ENCODE assay signal across 9 mouse cellular contexts in genomic region chr17:36314511-36314910, GRCm38 (mm10). TPM values are rescaled to one million over a fixed set of nuclear protein-coding genes. Genes with fewer than 3 reads are reported as not detected.
DNase-seq lines count a peak whose midpoint lies in the region; ATAC-seq and TF ChIP-seq lines count a peak whose summit lies in the region.
"Had no signal": no experiment of that assay in that cellular context is flagged by ENCODE, and none has a peak within 500 bp of the region (broad histone marks: within the 10 kb centered on the region; RNA-seq: fewer than 3 reads in every experiment).

No protein-coding gene starts in this region.

- H3K4me1 ChIP-seq in heart, embryonic 10.5 days: no peaks in the 10 kb centered on the region
- H3K4me1 ChIP-seq in cerebellum, adult 2 months (ENCODE audit: control insufficient read depth, insufficient read depth, low read length): no peaks in the 10 kb centered on the region
- H3K4me1 ChIP-seq in limb, embryonic 12.5 days (replicated peaks): peaks cover 3% of the 10 kb centered on the region; the same call in 1 of the 2 replicates
- H3K4me1 ChIP-seq in neural tube, embryonic 14.5 days (ENCODE audit: control insufficient read depth, insufficient read depth, low read length): no peaks in the 10 kb centered on the region

- H3K4me3 ChIP-seq in heart, embryonic 10.5 days: peak overlapping the region; percentile 72
- H3K4me3 ChIP-seq in cerebellum, adult 2 months (replicated peaks; ENCODE audit: insufficient read depth, low read depth, low read length): peak overlapping the region; percentile 85
- H3K4me3 ChIP-seq in limb, embryonic 12.5 days (replicated peaks): peak overlapping the region; percentile 48
- H3K4me3 ChIP-seq in neural tube, embryonic 14.5 days (ENCODE audit: low read depth, low read length): peak overlapping the region; percentile 40

- peak overlapping the region; percentile 45; the same call in 1 of the 2 replicates for H3K9ac ChIP-seq in limb, embryonic 12.5 days (replicated peaks)
- peak overlapping the region; percentile 60; the same call in 1 of the 2 replicates for H3K9ac ChIP-seq in neural tube, embryonic 14.5 days (replicated peaks; ENCODE audit: low read depth, low read length)

- no peak for TF ChIP-seq CTCF in cerebellum, adult 2 months (IDR thresholded peaks at IDR 0.05; ENCODE audit: borderline replicate concordance, insufficient read depth, low read depth, low read length)

- no peaks in the 10 kb centered on the region for H3K27me3 ChIP-seq in heart, embryonic 10.5 days (ENCODE audit: insufficient read depth, poor library complexity, severe bottlenecking)
- no peaks in the 10 kb centered on the region for H3K27me3 ChIP-seq in cerebellum, adult 2 months (ENCODE audit: control insufficient read depth, insufficient read depth, low read length)
- peaks cover 8% of the 10 kb centered on the region; the same call in 1 of the 2 replicates for H3K27me3 ChIP-seq in limb, embryonic 12.5 days
- no peaks in the 10 kb centered on the region for H3K27me3 ChIP-seq in neural tube, embryonic 14.5 days (ENCODE audit: control insufficient read depth, insufficient read depth, low read length)

- H3K4me2 ChIP-seq in limb, embryonic 12.5 days: peak overlapping the region; percentile 66
- peak overlapping the region; percentile 79 for H3K4me2 ChIP-seq in neural tube, embryonic 14.5 days (ENCODE audit: low read depth, low read length)

- no peaks in the 10 kb centered on the region for H3K36me3 ChIP-seq in heart, embryonic 10.5 days
- no peaks in the 10 kb centered on the region for H3K36me3 ChIP-seq in limb, embryonic 12.5 days
- H3K36me3 ChIP-seq in neural tube, embryonic 14.5 days (ENCODE audit: control insufficient read depth, insufficient read depth, low read length): no peaks in the 10 kb centered on the region

- no peak; the same call in 1 of the 2 replicates for ATAC-seq in limb, embryonic 12.5 days (ENCODE audit: insufficient number of reproducible peaks, insufficient read depth, low FRiP score, low TSS enrichment, low read depth)
- peak; percentile 59 for ATAC-seq in neural tube, embryonic 14.5 days (ENCODE audit: low read depth)

- 3% methylated on average over 9 of the region's 9 CpGs for WGBS in heart, embryonic 10.5 days
- WGBS in cerebellum, adult 2 months: 2% methylated on average over 9 of the region's 9 CpGs
- WGBS in limb, embryonic 12.5 days: 5% methylated on average over 9 of the region's 9 CpGs
- WGBS in neural tube, embryonic 14.5 days: 3% methylated on average over 9 of the region's 9 CpGs

- H3K9me3 ChIP-seq in heart, embryonic 10.5 days: no peaks in the 10 kb centered on the region
- H3K9me3 ChIP-seq in limb, embryonic 12.5 days: no peaks in the 10 kb centered on the region
- H3K9me3 ChIP-seq in neural tube, embryonic 14.5 days (ENCODE audit: control insufficient read depth, low read length): no peaks in the 10 kb centered on the region

- H3K27ac ChIP-seq in heart, embryonic 10.5 days: no peak overlapping the region
- no peak overlapping the region for H3K27ac ChIP-seq in cerebellum, adult 2 months (ENCODE audit: insufficient read depth, low read length)
- H3K27ac ChIP-seq in limb, embryonic 12.5 days: no peak overlapping the region
- H3K27ac ChIP-seq in neural tube, embryonic 14.5 days (ENCODE audit: low read depth, low read length): peak overlapping the region; percentile 94

- TF ChIP-seq POLR2A in cerebellum, adult 2 months (IDR thresholded peaks at IDR 0.05; ENCODE audit: borderline replicate concordance, insufficient read depth, low read length): no peak

- no peak for DNase-seq in heart, embryonic 10.5 days (ENCODE audit: low spot score)
- DNase-seq in heart, postnatal 4 days: no peak
- peak; percentile 21 to 28 for DNase-seq in B cell, adult 2 months
- DNase-seq in cerebellum, adult 2 months: peak; percentile 44 to 55
- DNase-seq in forelimb bud, embryonic 11.5 days (ENCODE audit: low read depth, low spot score): peak; percentile 45
- DNase-seq in gastrocnemius, adult 8-10 months (ENCODE audit: low spot score in 2 of 2): no peak

RNA-seq across cellular contexts. Expression of gene H2-M10.1, which starts 11.4 kb away (rescaled TPM):
- polyA plus RNA-seq in heart, embryonic 10.5 days (2016; fragmentation: Nextera tagmentation; extraction: Ambion mirVana): not detected in 2 replicates
- not detected for total RNA-seq in heart, postnatal 4 days (2021)
- not detected in 2 replicates for polyA plus RNA-seq in cerebellum, adult 2 months (2012; rRNA removed)
- polyA plus RNA-seq in limb, embryonic 12.5 days (2016; fragmentation: Nextera tagmentation; extraction: Ambion mirVana): not detected in 2 replicates
- not detected in 2 replicates for polyA plus RNA-seq in neural tube, embryonic 14.5 days (2014; fragmentation: Nextera tagmentation; extraction: Ambion mirVana)
- not detected for total RNA-seq in gastrocnemius, adult 8-10 months (2022)
- total RNA-seq: neutrophil, adult 5-6 weeks had no signal

RNA-seq across cellular contexts. Expression of gene H2-M10.2, which starts 28.2 kb away (rescaled TPM):
- polyA plus RNA-seq in heart, embryonic 10.5 days (2016; fragmentation: Nextera tagmentation; extraction: Ambion mirVana): not detected in 2 replicates
- not detected for total RNA-seq in heart, postnatal 4 days (2021)
- polyA plus RNA-seq in cerebellum, adult 2 months (2012; rRNA removed): not detected in 2 replicates
- not detected in 2 replicates for polyA plus RNA-seq in limb, embryonic 12.5 days (2016; fragmentation: Nextera tagmentation; extraction: Ambion mirVana)
- 0.24 TPM in 2 replicates for polyA plus RNA-seq in neural tube, embryonic 14.5 days (2014; fragmentation: Nextera tagmentation; extraction: Ambion mirVana)
- total RNA-seq in gastrocnemius, adult 8-10 months (2022): not detected
- total RNA-seq: neutrophil, adult 5-6 weeks had no signal

RNA-seq across cellular contexts. Expression of gene Trim39, which starts 42.5 kb away (rescaled TPM):
- polyA plus RNA-seq in heart, embryonic 10.5 days (2016; fragmentation: Nextera tagmentation; extraction: Ambion mirVana): 11.7 and 13.7 TPM in 2 replicates
- total RNA-seq in heart, postnatal 4 days (2021): 1 to 10 TPM; 8.3 TPM
- polyA plus RNA-seq in cerebellum, adult 2 months (2012; rRNA removed): 55.6 and 57.9 TPM in 2 replicates
- 23.5 and 23.6 TPM in 2 replicates for polyA plus RNA-seq in limb, embryonic 12.5 days (2016; fragmentation: Nextera tagmentation; extraction: Ambion mirVana)
- 22.3 and 26.9 TPM in 2 replicates for polyA plus RNA-seq in neural tube, embryonic 14.5 days (2014; fragmentation: Nextera tagmentation; extraction: Ambion mirVana)
- 1 to 10 TPM; 5.5 to 9.7 (median 7.5) TPM for total RNA-seq in gastrocnemius, adult 8-10 months (2022)

RNA-seq across cellular contexts. Expression of gene H2-M10.3, which starts 53.7 kb away (rescaled TPM):
- polyA plus RNA-seq in heart, embryonic 10.5 days (2016; fragmentation: Nextera tagmentation; extraction: Ambion mirVana): not detected in 2 replicates
- total RNA-seq in heart, postnatal 4 days (2021): not detected
- not detected in 2 replicates for polyA plus RNA-seq in cerebellum, adult 2 months (2012; rRNA removed)
- polyA plus RNA-seq in limb, embryonic 12.5 days (2016; fragmentation: Nextera tagmentation; extraction: Ambion mirVana): not detected in 2 replicates
- not detected in 2 replicates for polyA plus RNA-seq in neural tube, embryonic 14.5 days (2014; fragmentation: Nextera tagmentation; extraction: Ambion mirVana)
- not detected for total RNA-seq in gastrocnemius, adult 8-10 months (2022)
- total RNA-seq: neutrophil, adult 5-6 weeks had no signal

RNA-seq across cellular contexts. Expression of gene Rpp21, which starts 56.6 kb away (rescaled TPM):
- polyA plus RNA-seq in heart, embryonic 10.5 days (2016; fragmentation: Nextera tagmentation; extraction: Ambion mirVana): 106 and 108 TPM in 2 replicates
- total RNA-seq in heart, postnatal 4 days (2021): 10 to 100 TPM; 35.0 to 43.1 TPM
- polyA plus RNA-seq in cerebellum, adult 2 months (2012; rRNA removed): 71.2 and 71.8 TPM in 2 replicates
- 95.8 and 107 TPM in 2 replicates for polyA plus RNA-seq in limb, embryonic 12.5 days (2016; fragmentation: Nextera tagmentation; extraction: Ambion mirVana)
- polyA plus RNA-seq in neural tube, embryonic 14.5 days (2014; fragmentation: Nextera tagmentation; extraction: Ambion mirVana): 132 and 170 TPM in 2 replicates
- total RNA-seq in gastrocnemius, adult 8-10 months (2022): 10 to 100 TPM; 31.1 to 42.0 (median 33.5) TPM

Comparison
In these comparisons a context has a peak if more than half of its experiments do, and no peak if none do; other contexts are left out.
1. DNase-seq: peak in B cell, adult 2 months (2 of 2), cerebellum, adult 2 months (2 of 2) and forelimb bud, embryonic 11.5 days (single experiment); none in heart, embryonic 10.5 days (single experiment), heart, postnatal 4 days (single experiment) and gastrocnemius, adult 8-10 months (0 of 2).
2. Peak in every context shown above with its lines, with median percentiles within 50 percentile points of each other: H3K4me3 ChIP-seq.